Mouse (Mus musculus): ENCODE measurements at regions not wholly inside any gene's neighbourhood (a gene's known extent, or its start where the extent isn't known, plus 50 kb on each side); places are given as distances from the start of the nearest gene placed in this dataset.

DNA sequence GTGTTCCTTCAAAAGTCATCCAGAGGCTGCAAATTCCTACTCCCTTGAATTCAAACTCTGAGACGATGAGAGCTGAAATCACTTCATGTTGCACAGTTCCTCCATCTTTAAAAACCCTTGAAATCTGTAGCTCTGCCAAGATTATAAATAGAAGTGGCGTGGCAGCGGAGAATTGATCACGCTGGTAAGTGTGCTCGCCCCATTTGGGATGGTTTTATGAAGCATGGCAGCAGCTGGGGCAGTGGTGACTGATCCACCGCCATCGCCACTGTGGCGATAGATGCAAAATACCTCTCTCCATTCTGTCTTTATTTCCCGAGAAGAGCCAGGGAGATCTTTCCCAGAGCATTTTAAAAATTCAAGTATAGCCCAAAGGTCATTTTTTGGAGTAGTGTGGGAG, 179.8 kb upstream of the Tank start:
- TF ChIP-seq GATA1 (IDR thresholded peaks at IDR 0.05; ENCODE audit: low read length): no peak

DNA sequence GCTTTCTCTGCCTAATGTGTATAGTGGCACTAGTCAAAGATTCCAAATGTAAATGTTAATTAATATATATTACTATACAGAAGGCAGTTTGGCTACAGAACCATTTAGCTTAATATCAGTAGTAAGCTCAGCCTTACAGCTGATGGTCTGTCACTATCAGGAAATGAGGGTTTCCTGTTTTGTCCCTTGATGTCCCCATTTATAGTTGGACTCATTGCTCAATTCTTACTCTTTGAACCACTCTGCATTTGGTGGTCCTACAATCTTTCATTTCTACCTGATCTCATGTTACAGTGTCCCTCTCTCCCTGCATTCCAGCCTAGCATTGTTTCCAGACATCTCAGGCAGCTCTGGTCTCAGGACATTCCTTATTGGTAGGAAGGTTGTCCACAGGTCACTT, 188.8 kb upstream of the Tank start:
- no peak for TF ChIP-seq GATA1 (IDR thresholded peaks at IDR 0.05; ENCODE audit: low read length)

DNA sequence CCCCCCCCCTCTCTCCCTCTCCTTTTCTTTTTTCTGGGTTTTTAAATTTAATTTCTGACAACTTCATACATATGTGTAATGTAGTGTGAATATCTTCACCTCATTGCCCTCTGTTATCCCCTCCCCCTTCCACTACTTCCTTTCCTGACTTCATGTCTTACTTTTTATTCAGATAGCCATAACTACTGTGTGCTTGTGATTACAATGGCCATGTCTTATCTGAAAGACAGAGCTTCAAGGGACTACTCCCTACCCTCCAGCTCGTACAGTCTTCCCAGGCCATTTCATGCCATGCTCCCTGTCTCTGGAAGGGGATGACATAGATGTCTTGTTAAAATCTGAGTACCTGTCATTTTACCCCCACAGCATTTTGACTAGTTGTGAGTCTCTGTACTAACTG, 189.2 kb upstream of the Tank start:
- no peak for TF ChIP-seq GATA1 (IDR thresholded peaks at IDR 0.05; ENCODE audit: low read length)

DNA sequence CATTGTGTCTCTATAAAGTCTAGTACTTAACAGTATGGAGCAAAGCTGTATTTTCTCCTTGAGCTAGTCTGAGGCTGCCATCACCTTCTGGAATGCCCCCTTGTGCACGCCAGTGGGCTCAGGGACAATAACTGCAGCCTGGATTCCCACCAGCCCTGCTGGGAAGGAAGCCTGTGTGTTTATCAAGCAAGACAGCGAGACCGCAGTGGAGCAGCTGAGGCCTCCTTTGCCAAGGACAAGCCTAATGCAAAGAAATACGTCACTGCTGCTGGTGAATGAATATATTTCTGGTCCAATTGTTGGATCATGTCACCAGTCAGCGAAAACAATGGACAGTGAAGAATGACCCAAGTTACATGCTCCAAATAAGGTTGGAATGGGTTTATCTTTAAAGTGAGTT, 190.8 kb upstream of the Tank start:
- TF ChIP-seq GATA1 (IDR thresholded peaks at IDR 0.05; ENCODE audit: low read length): no peak

DNA sequence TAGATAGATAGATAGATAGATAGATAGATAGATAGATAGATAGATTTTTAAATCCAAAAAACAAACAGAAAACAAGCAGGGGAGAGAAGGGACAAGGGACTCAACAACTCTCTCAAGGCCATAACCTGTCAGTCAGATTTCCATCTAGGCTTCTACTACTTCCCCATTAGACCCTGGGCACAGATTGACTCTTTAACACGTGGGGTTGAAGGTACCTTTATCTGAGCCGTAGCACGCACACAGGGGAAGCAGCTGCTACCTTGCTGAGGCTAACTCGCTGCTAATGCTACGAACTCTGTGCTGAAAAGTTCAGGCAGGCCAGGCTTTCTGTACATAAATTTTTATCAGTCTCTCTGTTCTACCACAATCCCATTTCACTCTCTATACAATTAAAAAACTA, 191.4 kb upstream of the Tank start:
- no peak for TF ChIP-seq GATA1 (IDR thresholded peaks at IDR 0.05; ENCODE audit: low read length)

DNA sequence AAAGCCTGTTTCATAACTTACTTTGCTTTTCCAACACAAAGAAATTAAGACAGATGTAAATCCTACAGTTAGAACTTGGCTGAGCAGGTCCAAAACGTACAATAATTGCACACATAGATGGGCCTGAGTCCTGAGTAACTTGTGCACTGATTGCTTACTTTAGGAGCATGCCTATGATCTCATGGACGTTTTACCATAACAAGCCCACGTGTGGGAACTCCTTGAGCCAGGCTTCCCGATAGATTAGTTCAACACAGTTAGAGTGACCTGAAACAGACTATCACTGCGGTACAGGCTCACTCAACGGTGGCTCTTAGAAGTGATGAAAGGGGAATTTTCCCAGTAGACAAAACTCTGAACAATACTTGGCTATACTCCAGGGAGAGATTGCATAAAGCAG, 193.9 kb upstream of the Tank start:
- no peak for TF ChIP-seq GATA1 (IDR thresholded peaks at IDR 0.05; ENCODE audit: low read length)

DNA sequence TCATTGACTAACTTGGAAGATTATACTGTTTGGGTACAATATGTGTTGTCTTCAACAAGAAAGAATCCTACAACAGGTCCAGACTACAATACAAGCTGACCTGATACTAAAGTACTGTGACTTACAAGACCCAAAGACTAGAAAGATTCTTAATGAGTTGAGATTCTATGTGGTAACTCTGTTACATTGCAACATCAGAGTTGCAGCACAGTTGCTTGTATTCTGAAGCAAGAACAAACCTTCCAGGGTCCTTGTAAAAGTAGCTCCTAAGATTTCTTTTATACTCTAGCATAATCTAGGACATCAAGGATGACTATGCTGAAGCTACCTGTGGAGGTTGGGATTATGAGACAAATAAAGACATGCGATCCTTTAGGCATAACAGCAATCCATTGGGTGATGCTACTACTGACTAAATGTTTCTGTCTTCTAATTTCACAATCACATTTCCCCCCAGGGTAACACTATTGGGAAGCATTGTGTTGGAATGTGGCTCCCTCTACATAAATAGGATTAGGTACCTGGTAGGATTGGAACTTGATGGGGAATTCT, 194.6 kb upstream of the Tank start:
- no peak for TF ChIP-seq GATA1 (IDR thresholded peaks at IDR 0.05; ENCODE audit: low read length)

DNA sequence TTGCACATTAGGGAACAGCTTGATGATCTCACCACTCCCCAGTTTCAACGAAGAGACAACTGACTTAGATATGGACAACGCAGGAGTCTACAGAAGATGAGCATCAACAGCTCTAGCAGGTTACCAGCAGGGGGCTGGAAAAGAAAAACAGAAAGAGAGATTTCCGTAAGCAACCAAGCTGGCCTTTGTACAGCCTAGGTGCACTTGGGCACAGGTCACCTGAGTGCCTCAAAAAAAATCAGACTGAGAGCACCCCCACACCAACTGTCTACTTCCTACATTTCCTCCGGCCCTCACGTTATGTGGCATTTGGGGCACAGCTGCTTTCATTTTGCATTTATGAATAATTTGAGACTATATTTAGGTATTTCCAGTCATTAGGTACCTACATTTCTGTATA, 199.3 kb upstream of the Tank start:
- no peak for TF ChIP-seq GATA1 (IDR thresholded peaks at IDR 0.05; ENCODE audit: low read length)

DNA sequence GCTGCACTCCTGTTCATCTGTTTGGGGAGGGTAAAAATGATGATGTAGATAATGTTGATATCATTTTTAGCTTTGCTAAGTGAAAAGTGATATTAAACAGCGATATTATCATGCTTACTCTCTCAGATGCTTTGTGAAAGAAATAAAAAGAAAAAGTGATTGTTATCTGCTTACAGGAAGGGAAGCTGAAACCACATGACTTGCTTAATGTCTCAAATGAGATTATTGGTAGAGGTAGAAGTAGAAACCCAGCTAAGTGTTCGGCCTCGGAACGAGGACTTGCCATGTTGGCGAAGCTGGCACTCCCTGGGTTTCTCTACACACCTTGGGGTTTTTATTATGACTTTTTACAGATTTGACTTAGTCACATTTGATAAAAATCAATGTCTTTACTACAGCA, 200.1 kb upstream of the Tank start:
- no peak for TF ChIP-seq GATA1 (IDR thresholded peaks at IDR 0.05; ENCODE audit: low read length)

DNA sequence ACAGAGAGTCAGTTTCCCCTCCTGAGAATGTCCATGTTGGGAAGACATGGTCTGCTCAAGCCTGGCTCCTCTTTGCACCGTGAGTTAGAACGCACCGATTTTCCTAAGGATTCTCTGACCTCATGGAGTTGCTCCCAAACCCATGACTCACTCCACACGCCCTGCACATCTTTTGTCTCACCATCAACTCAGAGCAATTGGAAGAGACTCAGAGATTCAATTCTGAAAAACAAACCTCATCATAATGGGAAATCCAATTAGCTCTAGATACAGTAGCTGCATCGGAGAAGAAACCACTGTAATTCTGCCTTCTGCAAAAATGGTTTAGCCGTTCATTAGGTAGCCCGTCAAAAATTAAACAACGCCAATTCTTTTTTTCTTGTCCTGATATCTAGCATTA, 200.6 kb upstream of the Tank start:
- TF ChIP-seq GATA1 (IDR thresholded peaks at IDR 0.05; ENCODE audit: low read length): no peak

DNA sequence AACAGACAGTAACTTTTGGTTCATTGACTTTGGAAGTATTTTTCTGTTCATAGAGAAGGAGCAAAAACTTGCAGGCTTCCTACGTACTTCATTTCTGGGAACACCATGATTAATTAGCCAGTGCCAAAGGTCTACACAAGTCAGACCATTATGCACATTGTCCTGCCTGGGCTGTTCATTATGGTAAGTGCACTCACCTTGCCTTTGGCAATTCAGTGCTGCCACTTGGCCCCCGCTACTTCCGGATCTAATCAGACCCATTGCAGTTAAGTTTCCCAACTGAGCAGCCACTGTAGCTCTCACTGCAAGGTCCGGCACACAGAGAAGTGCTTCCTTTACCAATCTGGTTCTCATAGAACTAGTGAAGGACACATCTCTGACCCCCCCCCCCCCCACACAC, 215.8 kb upstream of the Tank start:
- TF ChIP-seq GATA1 (IDR thresholded peaks at IDR 0.05; ENCODE audit: low read length): no peak

DNA sequence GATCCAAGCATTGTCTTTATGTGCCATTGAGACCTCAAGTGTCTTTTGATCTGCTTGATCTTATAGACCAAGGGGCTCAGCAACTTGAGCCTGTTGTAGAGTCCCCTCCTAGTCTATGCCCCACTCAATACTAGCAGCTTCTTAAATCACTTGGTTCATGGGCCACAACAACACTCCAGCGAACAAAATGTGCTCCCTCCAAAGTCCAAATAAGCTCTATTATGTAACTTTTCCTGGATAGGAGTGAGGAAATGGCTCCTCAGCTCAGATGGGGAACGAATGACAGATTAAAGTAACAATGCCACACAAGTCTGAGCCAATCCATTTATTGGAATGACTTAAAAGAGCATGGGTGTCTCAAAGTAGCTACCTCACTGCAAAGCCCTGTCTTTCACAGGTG, 217.0 kb upstream of the Tank start:
- no peak for TF ChIP-seq GATA1 (IDR thresholded peaks at IDR 0.05; ENCODE audit: low read length)

DNA sequence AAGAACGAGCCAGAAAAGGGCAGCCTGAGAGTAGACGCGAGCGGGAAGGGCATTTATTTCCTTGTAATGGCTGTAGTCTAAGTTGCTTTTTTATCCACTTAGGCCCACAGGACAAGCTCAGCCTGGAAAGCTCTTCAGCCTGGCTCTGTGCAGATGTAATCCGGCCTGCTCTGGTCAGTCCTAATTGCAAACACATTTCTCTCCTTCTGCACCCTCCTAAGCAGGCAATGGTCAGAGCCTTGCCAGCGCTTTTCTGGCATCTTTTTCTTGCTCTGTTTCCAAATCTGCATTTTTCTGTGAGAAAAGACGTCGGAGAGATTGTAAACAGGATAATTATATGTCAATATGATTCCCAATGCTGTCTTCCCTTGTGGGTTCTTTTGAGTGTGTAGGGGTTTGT, 224.3 kb upstream of the Tank start:
- TF ChIP-seq GATA1 (IDR thresholded peaks at IDR 0.05; ENCODE audit: low read length): no peak

DNA sequence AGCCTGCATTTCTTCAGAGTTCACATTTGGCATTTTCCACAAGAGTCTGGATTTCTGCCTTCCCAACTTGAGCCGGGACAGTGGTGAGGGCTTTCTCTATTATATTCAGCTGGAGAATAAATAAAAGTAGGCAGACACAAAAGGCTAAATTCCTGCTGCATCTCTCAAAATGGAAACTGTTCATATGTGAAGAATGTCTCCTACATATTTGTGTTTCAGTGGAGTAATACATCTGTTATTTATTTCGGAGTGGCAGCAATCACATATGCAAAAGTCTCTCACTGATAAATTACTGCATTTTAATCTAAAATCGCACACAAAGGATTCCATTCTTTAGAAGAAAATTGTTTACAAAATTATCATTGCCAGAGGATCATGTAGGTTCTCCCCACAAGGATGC, 230.9 kb upstream of the Tank start:
- no peak for TF ChIP-seq GATA1 (IDR thresholded peaks at IDR 0.05; ENCODE audit: low read length)

DNA sequence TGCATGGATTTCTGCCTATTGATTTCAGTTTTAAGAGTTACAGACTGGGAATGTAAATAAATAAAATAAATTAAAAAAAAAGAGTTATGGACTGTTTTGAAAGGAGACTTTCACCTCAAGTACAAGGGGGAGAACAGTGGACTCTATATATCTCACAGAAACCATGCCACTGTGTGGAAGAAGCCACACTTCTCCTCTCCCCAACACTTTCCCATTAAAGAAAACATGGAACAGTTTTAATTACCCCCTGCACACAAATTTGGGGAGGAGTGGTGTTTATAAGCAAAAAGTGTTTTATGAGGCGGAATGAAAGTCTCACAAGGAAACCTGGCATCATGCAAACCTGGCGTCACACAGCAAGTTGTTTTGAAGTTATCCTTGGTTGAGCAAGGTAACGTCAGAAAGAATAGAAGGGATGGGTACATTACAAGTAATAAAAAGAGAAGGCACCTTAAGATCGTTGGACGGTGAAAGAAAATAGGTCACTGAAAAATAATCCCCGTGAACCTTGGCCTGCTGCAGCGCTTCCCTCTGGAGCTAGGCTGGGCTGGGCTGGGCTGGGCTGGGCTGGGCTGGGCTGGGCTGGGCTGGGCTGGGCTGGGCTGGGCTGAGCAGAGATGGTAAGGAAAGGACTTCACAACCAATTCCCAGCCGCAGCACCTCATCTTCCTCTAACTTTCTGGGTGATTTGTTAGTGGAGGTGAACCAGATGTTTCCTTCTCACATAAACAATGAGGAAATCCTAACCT, 232.2 kb upstream of the Tank start:
- no peak for TF ChIP-seq GATA1 (IDR thresholded peaks at IDR 0.05; ENCODE audit: low read length)

DNA sequence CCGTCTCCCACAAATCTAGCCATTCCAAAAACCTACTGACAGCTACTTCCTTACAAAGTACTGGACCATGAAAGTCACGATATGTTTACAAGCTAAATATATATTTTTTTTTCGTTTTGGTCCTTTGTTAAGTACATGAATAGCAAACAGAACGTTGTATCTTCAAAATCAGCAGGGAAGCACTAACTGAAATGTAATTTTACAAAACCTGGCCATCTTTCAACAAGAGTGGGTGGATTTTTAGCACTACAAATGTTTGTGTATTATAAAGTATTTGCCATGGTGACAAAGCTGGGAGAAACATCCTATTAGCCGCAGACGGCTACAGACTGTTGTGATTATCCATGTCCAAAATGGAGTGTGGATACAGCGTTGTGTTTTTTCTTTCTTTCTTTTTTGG, 233.1 kb upstream of the Tank start:
- no peak for TF ChIP-seq GATA1 (IDR thresholded peaks at IDR 0.05; ENCODE audit: low read length)

DNA sequence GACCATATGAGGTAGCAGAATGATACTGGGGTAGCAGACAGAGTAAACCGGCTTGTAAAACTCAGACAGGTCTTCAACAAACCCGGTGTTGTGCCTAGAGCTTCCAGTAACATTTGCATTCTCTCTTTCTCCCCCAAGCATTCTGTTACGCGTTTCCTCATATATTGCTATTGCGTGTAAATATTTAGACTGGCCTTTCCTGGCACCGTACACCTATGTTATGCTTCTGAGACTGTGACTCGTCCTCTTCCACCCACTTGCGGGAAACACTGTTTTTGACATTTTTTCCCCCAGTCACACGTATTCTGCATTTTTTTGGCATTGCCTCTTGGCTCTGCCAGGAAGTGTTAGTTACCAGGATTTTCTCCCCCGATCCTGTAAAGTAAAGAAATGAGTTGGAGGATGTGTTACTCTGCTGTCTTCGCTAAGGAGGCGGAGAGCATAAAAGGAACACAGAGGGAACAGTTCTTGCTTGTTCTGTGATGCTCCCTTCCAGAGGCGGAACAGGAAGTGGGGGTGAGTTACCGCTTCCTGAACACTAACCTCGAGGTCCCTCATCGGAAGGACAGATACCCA, 233.7 kb upstream of the Tank start:
- no peak for TF ChIP-seq GATA1 (IDR thresholded peaks at IDR 0.05; ENCODE audit: low read length)

Data from G1E-ER4 (cell line).